Mouse (Mus musculus) testis, adult 2 months (tissue): ENCODE results near the gene Esrp2.

Experiments
- CTCF ChIP-seq: fragments of 200-500 bp; IDR thresholded peaks from 2 replicates; pipeline ENCODE4 v1.5.1; 2012; ENCODE audit warnings: low read depth, mild to moderate bottlenecking, inconsistent platforms, low read length, moderate library complexity; ENCODE audit not compliant: control insufficient read depth, insufficient read depth, insufficient replicate concordance
- POLR2A ChIP-seq: fragments of 200-500 bp; IDR thresholded peaks from 2 replicates; pipeline ENCODE4 v1.6.1; 2012; ENCODE audit warnings: low read depth, mild to moderate bottlenecking, inconsistent platforms, low read length, moderate library complexity; ENCODE audit not compliant: control insufficient read depth

DNA sequence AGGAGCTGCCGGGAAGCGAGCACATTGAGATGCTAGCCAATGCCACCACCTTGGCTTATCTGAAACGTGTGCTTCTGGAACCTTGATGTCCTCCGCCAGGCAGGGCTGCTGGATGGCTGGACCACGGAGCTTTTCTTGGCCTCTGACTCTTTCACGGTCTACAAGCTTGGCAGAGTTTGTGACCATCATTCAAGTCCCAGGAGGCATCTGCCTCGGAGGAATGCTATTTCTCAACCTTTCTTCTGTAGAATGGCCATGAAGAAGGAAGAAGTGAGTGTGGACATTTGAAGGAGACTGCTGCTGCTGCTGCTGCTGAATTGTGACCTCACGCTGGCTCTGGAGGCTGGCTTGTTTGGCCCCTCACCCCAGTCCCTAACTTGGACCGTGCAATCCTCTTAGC, 26.5 kb upstream of the Esrp2 start:
- TF ChIP-seq CTCF: no peak
- no peak for TF ChIP-seq POLR2A
